Mouse (Mus musculus) erythroblast, embryonic 14.5 days (primary cell): ENCODE measurements around the gene Wdfy2. TPM values are rescaled to one million over a fixed set of nuclear protein-coding genes. Genes with fewer than 3 reads are reported as not detected.

Experiments
- H3K27me3 ChIP-seq: 2 replicates; pipeline ENCODE4 v1.6.1; 2012; ENCODE audit warnings: inconsistent platforms; ENCODE audit not compliant: control insufficient read depth
- H3K36me3 ChIP-seq: 2 replicates; pipeline ENCODE4 v1.6.1; 2012; ENCODE audit warnings: mild to moderate bottlenecking, inconsistent platforms; ENCODE audit not compliant: control insufficient read depth
- H3K4me1 ChIP-seq: 2 replicates; pipeline ENCODE4 v1.6.1; 2012; ENCODE audit warnings: inconsistent platforms; ENCODE audit not compliant: control insufficient read depth
- H3K4me3 ChIP-seq: replicated peaks from 2 replicates; pipeline ENCODE3; 2012; ENCODE audit warnings: moderate library complexity, mild to moderate bottlenecking, inconsistent platforms
- H3K9me3 ChIP-seq: 2 replicates; pipeline ENCODE4 v1.6.1; 2012; ENCODE audit warnings: low read length, inconsistent platforms, mixed read lengths; ENCODE audit not compliant: control insufficient read depth
- GATA1 ChIP-seq: IDR thresholded peaks from 2 replicates; pipeline ENCODE4 v1.6.1; 2012; ENCODE audit warnings: low read length, inconsistent platforms, mixed read lengths
- TAL1 ChIP-seq: IDR thresholded peaks from 3 replicates; pipeline ENCODE4 v1.6.1; 2012; ENCODE audit warnings: low read length, inconsistent platforms, mixed read lengths
- polyA plus RNA-seq: library from polyadenylated mRNA; stranded (reverse); fragments of >175 nt; gene quantifications from 2 replicates; pipeline ENCODE4 v1.2.3, GENCODE M21; 2012

Wdfy2 gene
- polyA plus RNA-seq, 1 experiment, result under 0.01 TPM

GRCm38 (mm10) chr14:62856490-62856889 is 19.0 kb downstream of the Wdfy2 start:
- H3K36me3 ChIP-seq, result no peaks in the 10 kb centered on the region
- H3K4me1 ChIP-seq, result no peaks in the 10 kb centered on the region
- TF ChIP-seq TAL1 (no peak), GATA1 (no peak)
- H3K9me3 ChIP-seq, result no peaks in the 10 kb centered on the region
- H3K4me3 ChIP-seq, result no peak overlapping the region
- H3K27me3 ChIP-seq, result no peaks in the 10 kb centered on the region

GRCm38 (mm10) chr14:62857879-62858278 is 20.4 kb downstream of the Wdfy2 start:
- TF ChIP-seq TAL1 (no peak), GATA1 (no peak)
- no peaks in the 10 kb centered on the region for H3K36me3 ChIP-seq
- no peaks in the 10 kb centered on the region for H3K4me1 ChIP-seq
- no peaks in the 10 kb centered on the region for H3K27me3 ChIP-seq
- no peak overlapping the region for H3K4me3 ChIP-seq
- H3K9me3 ChIP-seq, result no peaks in the 10 kb centered on the region

- Histone ChIP-seq H3K4me3 (no peak overlapping the region), H3K36me3 (no peaks in the 10 kb centered on the region), H3K9me3 (no peaks in the 10 kb centered on the region), H3K4me1 (no peaks in the 10 kb centered on the region), H3K27me3 (no peaks in the 10 kb centered on the region)
- TF ChIP-seq GATA1 (no peak), TAL1 (no peak)
Observed at GRCm38 (mm10) chr14:62858311-62858710, 20.8 kb downstream of the Wdfy2 start.

- H3K27me3 ChIP-seq, result no peaks in the 10 kb centered on the region
- H3K9me3 ChIP-seq, result no peaks in the 10 kb centered on the region
- no peaks in the 10 kb centered on the region; the same call in 1 of the 2 replicates for H3K4me1 ChIP-seq
- no peak overlapping the region for H3K4me3 ChIP-seq
- TF ChIP-seq TAL1 (no peak), GATA1 (no peak)
- no peaks in the 10 kb centered on the region for H3K36me3 ChIP-seq
Observed at GRCm38 (mm10) chr14:62862564-62862963, 25.1 kb downstream of the Wdfy2 start.

- Histone ChIP-seq H3K27me3 (no peaks in the 10 kb centered on the region), H3K4me1 (no peaks in the 10 kb centered on the region; the same call in 1 of the 2 replicates), H3K36me3 (no peaks in the 10 kb centered on the region), H3K4me3 (no peak overlapping the region), H3K9me3 (no peaks in the 10 kb centered on the region)
- TF ChIP-seq TAL1 (no peak), GATA1 (no peak)
Observed at GRCm38 (mm10) chr14:62864254-62864653, 26.8 kb downstream of the Wdfy2 start.

GRCm38 (mm10) chr14:62865405-62865804 is 27.9 kb downstream of the Wdfy2 start:
- H3K4me1 ChIP-seq, result no peaks in the 10 kb centered on the region; the same call in 1 of the 2 replicates
- H3K9me3 ChIP-seq, result no peaks in the 10 kb centered on the region
- no peaks in the 10 kb centered on the region for H3K36me3 ChIP-seq
- TF ChIP-seq TAL1, result no peak
- TF ChIP-seq GATA1, result no peak
- no peak overlapping the region for H3K4me3 ChIP-seq
- no peaks in the 10 kb centered on the region for H3K27me3 ChIP-seq

GRCm38 (mm10) chr14:62867069-62867468 is 29.6 kb downstream of the Wdfy2 start:
- Histone ChIP-seq H3K4me1 (no peaks in the 10 kb centered on the region; the same call in 1 of the 2 replicates), H3K36me3 (no peaks in the 10 kb centered on the region), H3K4me3 (no peak overlapping the region), H3K27me3 (no peaks in the 10 kb centered on the region), H3K9me3 (no peaks in the 10 kb centered on the region)
- TF ChIP-seq TAL1, result no peak
- TF ChIP-seq GATA1, result no peak

- no peaks in the 10 kb centered on the region for H3K27me3 ChIP-seq
- H3K36me3 ChIP-seq, result no peaks in the 10 kb centered on the region
- no peaks in the 10 kb centered on the region for H3K9me3 ChIP-seq
- no peak for TF ChIP-seq TAL1
- TF ChIP-seq GATA1, result no peak
- no peaks in the 10 kb centered on the region; the same call in 1 of the 2 replicates for H3K4me1 ChIP-seq
- H3K4me3 ChIP-seq, result no peak overlapping the region
Observed at GRCm38 (mm10) chr14:62867576-62867975, 30.1 kb downstream of the Wdfy2 start.

GRCm38 (mm10) chr14:62868254-62868653 is 30.8 kb downstream of the Wdfy2 start:
- Histone ChIP-seq H3K27me3 (no peaks in the 10 kb centered on the region), H3K4me1 (no peaks in the 10 kb centered on the region; the same call in 1 of the 2 replicates), H3K9me3 (no peaks in the 10 kb centered on the region), H3K36me3 (no peaks in the 10 kb centered on the region), H3K4me3 (no peak overlapping the region)
- TF ChIP-seq GATA1, result no peak
- TF ChIP-seq TAL1, result no peak

GRCm38 (mm10) chr14:62870238-62870638 is 32.8 kb downstream of the Wdfy2 start:
- Histone ChIP-seq H3K4me3 (no peak overlapping the region), H3K36me3 (no peaks in the 10 kb centered on the region), H3K9me3 (no peaks in the 10 kb centered on the region), H3K4me1 (no peaks in the 10 kb centered on the region; the same call in 1 of the 2 replicates), H3K27me3 (no peaks in the 10 kb centered on the region)
- no peak for TF ChIP-seq TAL1
- no peak for TF ChIP-seq GATA1
